Comparison of ENCODE assay signal across 9 mouse cellular contexts in the genomic region with DNA sequence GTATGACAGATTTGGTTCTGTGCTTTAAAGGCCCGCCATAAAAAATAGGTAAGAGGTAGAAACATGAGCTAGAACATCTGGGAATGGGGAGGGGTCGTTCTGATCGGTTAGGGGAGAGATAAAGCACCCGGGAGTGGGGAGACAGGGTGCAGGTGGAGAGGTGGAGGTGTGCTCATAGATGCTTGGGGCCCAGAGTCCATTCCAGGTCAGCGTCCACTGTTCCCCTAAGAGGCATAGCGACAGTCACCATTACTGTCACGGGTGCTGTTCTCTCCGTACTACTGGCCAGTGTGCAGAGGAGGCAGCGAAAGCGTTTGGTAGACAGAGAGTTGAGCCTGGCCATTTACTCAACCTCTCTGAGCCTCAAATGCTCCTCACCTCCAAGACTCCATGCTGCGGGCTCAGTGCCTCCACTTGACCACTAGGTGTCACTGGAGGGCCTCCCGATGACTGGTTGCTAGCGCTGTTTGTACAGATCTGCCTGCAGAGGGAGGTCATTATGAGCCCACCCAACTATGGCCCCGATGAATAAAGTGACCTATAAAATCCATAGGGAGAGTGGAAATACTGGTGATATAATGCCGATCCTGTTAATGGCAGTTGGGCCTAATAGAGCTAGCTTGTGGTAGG. TPM values are rescaled to one million over a fixed set of nuclear protein-coding genes. Genes with fewer than 3 reads are reported as not detected.
DNase-seq lines count a peak whose midpoint lies in the region; ATAC-seq and TF ChIP-seq lines count a peak whose summit lies in the region.
"Had no signal": no experiment of that assay in that cellular context is flagged by ENCODE, and none has a peak within 500 bp of the region (broad histone marks: within the 10 kb centered on the region; RNA-seq: fewer than 3 reads in every experiment).

No protein-coding gene starts in this region.

- no peaks in the 10 kb centered on the region for H3K4me1 ChIP-seq in forebrain, embryonic 11.5 days (replicated peaks; ENCODE audit: control insufficient read depth, insufficient read depth, low read length)
- no peaks in the 10 kb centered on the region; the same call in 1 of the 2 replicates for H3K4me1 ChIP-seq in lung, adult 2 months (ENCODE audit: control insufficient read depth, insufficient read depth, low read length)
- H3K4me1 ChIP-seq in thymus, adult 2 months (replicated peaks; ENCODE audit: control insufficient read depth, insufficient read depth, low read length), result no peaks in the 10 kb centered on the region

- intact Hi-C loops in heart, postnatal 14 days (cut with DNase I), result loop anchor here (1.0 to 5.0 kb wide), 3 partner anchors 51 to 204 kb away; partner anchors contain the start of gene 4930402F06Rik

- ATAC-seq in forebrain, embryonic 11.5 days (replicated peaks; ENCODE audit: low FRiP score), result peak; percentile 53; the same call in 1 of the 2 replicates

- H3K4me3 ChIP-seq in forebrain, embryonic 11.5 days (ENCODE audit: low read depth, low read length), result no peak overlapping the region
- no peak overlapping the region for H3K4me3 ChIP-seq in lung, adult 2 months (replicated peaks; ENCODE audit: extremely low read depth, low read depth, low read length)
- no peak overlapping the region for H3K4me3 ChIP-seq in thymus, adult 2 months (ENCODE audit: control insufficient read depth, insufficient read depth, low read length)
- H3K4me3 ChIP-seq: lung, embryonic 15.5 days had no signal

- no peak overlapping the region for H3K9ac ChIP-seq in forebrain, embryonic 11.5 days (ENCODE audit: low read length)
- H3K9ac ChIP-seq: lung, embryonic 15.5 days had no signal

- H3K9me3 ChIP-seq in forebrain, embryonic 11.5 days (ENCODE audit: control insufficient read depth, low read length), result no peaks in the 10 kb centered on the region
- H3K9me3 ChIP-seq: lung, embryonic 15.5 days had no signal

- H3K27ac ChIP-seq in forebrain, embryonic 11.5 days (ENCODE audit: low read depth, low read length), result no peak overlapping the region
- H3K27ac ChIP-seq in thymus, adult 2 months (ENCODE audit: control insufficient read depth, insufficient read depth, low read length), result no peak overlapping the region
- H3K27ac ChIP-seq: lung, embryonic 15.5 days had no signal

- peak; percentile 77 for DNase-seq in ES-CJ7 (ENCODE audit: low read depth, low spot score)
- DNase-seq in c-Kit-positive CD71-positive TER-119-negative erythroid progenitor cells, embryonic 14.5 days (ENCODE audit: low read depth), result peak; percentile 80
- DNase-seq in forebrain, embryonic 11.5 days (ENCODE audit: low spot score), result peak; percentile 88
- DNase-seq in heart, postnatal 14 days, result peak; percentile 79 to 89
- DNase-seq in kidney, postnatal 4 days, result peak; percentile 85 to 88
- DNase-seq in lung, adult 2 months, result peak; percentile 83
- peak; percentile 50 for DNase-seq in ovary, adult 18-20 months (ENCODE audit: low spot score)
- peak; percentile 85 for DNase-seq in thymus, adult 2 months

- H3K36me3 ChIP-seq in forebrain, embryonic 11.5 days (ENCODE audit: control insufficient read depth, insufficient read depth, low read length), result no peaks in the 10 kb centered on the region
- H3K36me3 ChIP-seq in thymus, adult 2 months (ENCODE audit: control insufficient read depth, insufficient read depth, low read length), result peaks cover 3% of the 10 kb centered on the region; the same call in 1 of the 2 replicates

- peak; percentile 100 for TF ChIP-seq CTCF in lung, adult 2 months (IDR thresholded peaks at IDR 0.05; ENCODE audit: insufficient read depth, low read length)
- TF ChIP-seq CTCF in thymus, adult 2 months (IDR thresholded peaks at IDR 0.05; ENCODE audit: borderline replicate concordance, control insufficient read depth, extremely low read depth, insufficient read depth, low read length, poor library complexity), result peak; percentile 95

- WGBS in forebrain, embryonic 11.5 days, result 28% methylated on average over 15 of the region's 15 CpGs
- 21% methylated on average over 15 of the region's 15 CpGs for WGBS in lung, adult 2 months
- WGBS in thymus, adult 2 months, result 33% methylated on average over 15 of the region's 15 CpGs

- no peak overlapping the region for H3K4me2 ChIP-seq in forebrain, embryonic 11.5 days (ENCODE audit: low read depth, low read length, severe bottlenecking)
- H3K4me2 ChIP-seq: lung, embryonic 15.5 days had no signal

- TF ChIP-seq POLR2A in lung, adult 2 months (IDR thresholded peaks at IDR 0.05; ENCODE audit: borderline replicate concordance, extremely low read depth, low read depth, low read length), result peak; percentile 31; the same call in 1 of the 2 replicates
- no peak for TF ChIP-seq POLR2A in thymus, adult 2 months (IDR thresholded peaks at IDR 0.05; ENCODE audit: control insufficient read depth, extremely low read depth, insufficient read depth, low read length, poor library complexity)

- no peaks in the 10 kb centered on the region for H3K27me3 ChIP-seq in forebrain, embryonic 11.5 days (ENCODE audit: control insufficient read depth, insufficient read depth, low read length)
- H3K27me3 ChIP-seq in thymus, adult 2 months (ENCODE audit: control insufficient read depth, insufficient read depth, low read length), result no peaks in the 10 kb centered on the region
- H3K27me3 ChIP-seq: lung, embryonic 15.5 days had no signal

RNA-seq across cellular contexts. Expression of gene Stom, which starts 39.0 kb away (rescaled TPM):
- polyA plus RNA-seq in forebrain, embryonic 11.5 days (2014; fragmentation: Nextera tagmentation; extraction: Ambion mirVana), result 10.6 and 13.0 TPM in 2 replicates
- total RNA-seq in heart, postnatal 14 days (2021), result 10 to 100 TPM; 65.0 to 72.0 TPM
- 45.1 and 69.5 TPM in 2 replicates for polyA plus RNA-seq in lung, adult 2 months (2012; rRNA removed)
- 18.8 and 19.4 TPM in 2 replicates for polyA plus RNA-seq in thymus, adult 2 months (2012; rRNA removed)

RNA-seq across cellular contexts. Expression of gene Gsn, which starts 41.6 kb away (rescaled TPM):
- polyA plus RNA-seq in forebrain, embryonic 11.5 days (2014; fragmentation: Nextera tagmentation; extraction: Ambion mirVana), result 28.0 and 33.4 TPM in 2 replicates
- 100 to 1,000 TPM; 271 to 430 TPM for total RNA-seq in heart, postnatal 14 days (2021)
- polyA plus RNA-seq in lung, adult 2 months (2012; rRNA removed), result 2,994 and 3,301 TPM in 2 replicates
- 393 and 535 TPM in 2 replicates for polyA plus RNA-seq in thymus, adult 2 months (2012; rRNA removed)

Comparison
In these comparisons a context has a peak if more than half of its experiments do, and no peak if none do; other contexts are left out.
1. RNA of gene Gsn, which starts 41.6 kb away (polyA plus RNA-seq): 2,994 to 3,301 TPM in lung, adult 2 months and 393 to 535 TPM in thymus, adult 2 months; 28.0 to 33.4 TPM in forebrain, embryonic 11.5 days; every median in the first group is over 10 times any median in the second.
2. Peak in every context shown above with its lines, with median percentiles within 50 percentile points of each other: DNase-seq.